Mouse (Mus musculus) layer of hippocampus, postnatal 36 days (tissue): ENCODE results near the gene Slc22a23. TPM values are rescaled to one million over a fixed set of nuclear protein-coding genes. Genes with fewer than 3 reads are reported as not detected.

Experiments
- DNase-seq, 2 experiments: peaks; one replicate each; pipeline ENCODE4 v3.0.0; 2022
- total RNA-seq, 2 experiments: library from RNA; stranded (reverse); gene quantifications; 2 replicates each; pipeline ENCODE4 v1.2.3; 2021

Slc22a23 gene
- total RNA-seq, 2 experiments from 2014 or later, result 36.0 to 36.5 TPM

DNA sequence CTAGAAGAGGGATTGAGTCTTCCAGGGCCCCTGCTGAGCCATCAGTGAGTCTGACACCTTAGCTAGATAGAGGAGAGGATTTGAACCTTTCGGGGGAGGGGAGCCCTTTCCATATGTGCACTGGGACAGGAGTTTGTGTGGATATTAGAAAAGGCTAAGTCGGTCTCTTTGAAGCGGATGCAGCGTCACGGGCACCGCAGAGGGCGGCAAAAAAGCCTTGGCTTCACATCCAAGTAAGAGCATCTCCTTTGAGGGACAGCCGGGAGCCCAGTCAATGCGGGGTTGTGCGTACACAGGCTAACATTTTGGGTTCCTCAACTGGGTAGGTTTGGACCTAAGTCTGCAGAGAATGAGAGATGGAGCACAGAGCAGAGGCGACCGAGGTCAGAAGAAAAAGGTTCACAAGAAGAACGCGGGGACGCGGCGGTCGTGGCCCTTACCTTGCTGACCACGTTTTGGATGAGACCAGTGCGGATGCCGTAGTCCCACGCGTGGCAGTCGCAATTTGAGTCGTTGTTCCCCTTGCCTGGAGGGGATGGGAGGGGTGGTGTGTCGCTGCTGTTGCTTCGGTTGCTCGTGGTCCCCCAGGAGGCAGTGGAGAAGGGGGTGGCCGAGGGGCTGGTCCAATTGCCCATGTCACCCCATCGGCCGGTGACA, 1.1 kb downstream of the Slc22a23 start:
- DNase-seq, result peak; percentile 19 to 48

DNA sequence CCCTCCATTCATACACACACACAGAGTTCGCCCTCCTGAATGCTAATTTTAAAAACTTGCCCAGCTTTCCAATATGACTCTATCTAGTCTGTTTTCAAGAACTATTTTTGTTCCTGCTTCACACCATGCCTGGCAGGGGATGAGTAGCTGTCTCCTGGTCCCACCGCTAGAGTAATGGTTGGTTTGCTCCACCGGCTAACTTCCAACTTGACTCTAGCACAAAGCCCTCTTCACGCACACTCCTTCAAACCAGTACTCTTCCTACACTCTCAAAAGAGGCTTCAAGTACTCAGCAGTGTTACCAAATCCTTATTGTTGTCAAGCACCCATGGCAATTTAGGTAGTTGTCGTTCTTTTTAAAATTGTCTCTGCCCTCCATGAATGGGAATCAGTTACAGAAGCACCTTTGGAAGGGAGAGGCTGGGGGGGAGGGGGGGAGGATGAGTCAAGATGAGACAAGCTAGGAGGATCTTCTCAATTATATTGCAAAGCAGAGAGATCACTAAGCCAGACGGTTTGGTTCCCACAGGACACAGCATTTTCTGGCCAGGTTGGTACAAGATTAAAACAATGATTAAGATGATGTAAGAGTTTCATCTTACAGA, 2.6 kb downstream of the Slc22a23 start:
- DNase-seq, result peak in 1 of 2 experiments; percentile 21

DNA sequence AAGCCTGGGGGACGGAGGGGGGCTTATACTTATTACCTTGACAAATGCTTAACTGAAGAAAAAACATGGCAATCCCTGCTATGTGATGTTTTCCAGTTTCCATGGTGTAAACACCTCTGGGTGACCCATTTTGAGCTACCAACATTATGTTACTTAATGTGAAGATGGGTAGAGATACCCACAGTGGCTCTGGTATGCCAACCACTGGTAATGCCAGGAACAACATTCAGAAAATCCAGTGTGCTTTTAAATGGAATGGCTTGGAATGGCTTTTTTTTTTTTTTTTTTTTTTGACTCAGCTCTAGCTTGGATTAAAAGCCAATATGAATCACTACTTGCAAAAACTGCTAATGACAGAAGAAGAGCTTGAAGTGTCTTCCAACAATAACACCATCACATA, 8.1 kb downstream of the Slc22a23 start:
- no peak for DNase-seq

DNA sequence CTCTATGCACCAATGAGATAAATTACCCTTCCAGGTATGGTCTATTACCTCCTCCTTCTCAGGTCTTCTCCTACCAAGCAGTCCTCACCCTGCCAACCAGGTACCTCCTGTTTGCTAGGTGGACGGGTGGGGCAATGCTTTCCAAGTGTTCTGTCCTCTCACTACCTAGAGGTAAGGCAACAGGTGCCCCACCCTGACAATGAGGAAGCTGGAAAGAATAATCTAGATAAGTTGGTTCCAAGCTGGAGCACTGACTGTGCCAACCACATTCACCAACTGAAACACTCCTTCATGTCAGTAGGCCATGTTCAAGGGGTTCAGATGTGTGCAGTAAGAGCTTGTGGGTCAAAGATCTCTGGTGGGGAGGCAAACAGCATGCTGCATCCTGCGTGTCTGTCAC, 10.1 kb downstream of the Slc22a23 start:
- DNase-seq, result no peak

DNA sequence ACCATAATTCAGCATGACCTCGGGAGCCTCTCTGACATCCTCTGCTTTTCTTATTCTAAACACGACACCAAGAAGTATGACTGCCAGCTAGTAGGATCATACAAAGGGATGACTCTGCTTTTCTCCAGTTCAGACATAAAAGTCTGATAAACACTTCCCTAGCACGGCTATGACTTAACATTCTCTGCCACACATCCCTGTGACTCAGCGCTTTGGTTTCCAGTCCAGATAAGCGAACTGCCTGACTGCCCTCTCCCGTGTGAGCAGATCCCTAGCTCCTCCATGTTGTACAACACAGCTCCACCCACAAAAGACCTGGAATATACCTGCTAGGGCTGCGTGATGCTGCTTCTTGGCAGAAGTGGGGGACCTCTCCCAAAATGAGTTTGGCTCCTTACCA, 12.2 kb downstream of the Slc22a23 start:
- no peak for DNase-seq

DNA sequence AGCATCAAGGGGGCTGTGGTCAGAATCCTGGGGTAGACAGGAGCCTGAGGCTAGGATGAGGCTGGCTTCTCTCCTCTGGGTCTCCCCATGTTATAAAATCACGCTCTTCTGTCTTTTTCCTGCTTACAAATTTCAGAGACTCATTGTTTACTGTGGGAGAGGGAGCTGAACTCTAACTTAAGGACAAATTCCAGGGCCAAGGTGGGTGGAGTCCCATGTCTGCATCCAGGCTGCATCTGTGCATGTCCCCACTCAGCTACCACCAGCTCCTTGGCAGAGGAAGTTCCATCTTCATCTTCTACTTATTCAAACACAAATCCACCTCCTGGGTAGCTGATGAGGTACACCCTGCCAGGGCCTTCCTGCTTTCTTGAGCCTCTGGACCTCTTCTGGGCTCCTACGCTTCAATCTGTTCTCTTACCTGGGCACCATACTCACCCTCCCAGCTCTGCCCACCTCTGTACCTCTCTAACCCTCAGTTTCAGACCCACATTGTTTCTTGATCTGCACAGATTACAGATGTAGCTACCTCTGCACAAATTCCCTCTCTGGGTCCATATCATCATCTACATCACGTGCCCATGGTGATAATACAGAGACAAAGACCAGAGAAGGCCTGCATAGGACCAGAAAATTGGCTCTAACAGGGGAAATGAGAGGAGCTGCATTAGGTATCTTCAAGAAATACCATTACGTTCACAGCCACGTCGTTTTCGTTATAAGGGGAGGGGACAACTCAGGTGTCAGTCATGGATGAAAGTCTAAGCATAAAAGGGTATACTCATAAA, 13.4 kb downstream of the Slc22a23 start:
- DNase-seq, result no peak

DNA sequence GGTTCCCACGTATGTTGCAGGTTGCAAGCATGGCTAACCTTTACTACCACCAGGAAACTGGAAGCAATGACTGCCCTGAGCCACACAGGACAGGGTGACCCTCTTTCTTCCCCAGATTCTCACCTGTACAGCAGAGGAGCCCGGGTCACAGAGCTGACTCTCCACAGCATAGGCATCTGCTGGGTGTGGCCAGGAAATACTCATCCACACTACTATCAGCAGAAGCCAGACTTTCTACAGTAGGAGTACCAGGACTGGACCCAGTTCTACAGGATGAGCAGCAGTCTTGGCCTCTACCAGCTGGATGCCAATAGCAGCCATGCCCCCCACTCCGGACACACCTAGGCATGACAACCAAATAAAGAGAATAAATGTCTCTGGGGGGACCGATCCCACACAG, 15.4 kb downstream of the Slc22a23 start:
- DNase-seq, result no peak

DNA sequence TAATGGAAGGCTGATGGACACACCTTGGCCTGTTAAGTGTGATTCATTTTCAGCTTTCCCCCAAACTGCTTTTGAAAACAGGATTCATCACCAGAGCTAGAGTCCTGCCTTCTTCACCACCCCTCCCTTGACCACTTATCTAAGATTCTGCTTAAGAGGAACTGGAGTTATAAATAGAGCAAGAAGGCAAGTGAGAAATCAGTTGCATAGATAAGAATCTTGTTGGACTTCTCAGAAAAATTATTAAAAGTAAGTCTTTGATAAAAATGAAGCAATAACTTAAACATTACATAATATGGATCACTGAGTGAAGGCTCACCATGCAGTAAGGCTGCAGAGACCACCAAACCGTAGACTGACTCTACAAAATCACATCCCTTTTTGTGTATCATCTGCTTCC, 18.0 kb downstream of the Slc22a23 start:
- no peak for DNase-seq

DNA sequence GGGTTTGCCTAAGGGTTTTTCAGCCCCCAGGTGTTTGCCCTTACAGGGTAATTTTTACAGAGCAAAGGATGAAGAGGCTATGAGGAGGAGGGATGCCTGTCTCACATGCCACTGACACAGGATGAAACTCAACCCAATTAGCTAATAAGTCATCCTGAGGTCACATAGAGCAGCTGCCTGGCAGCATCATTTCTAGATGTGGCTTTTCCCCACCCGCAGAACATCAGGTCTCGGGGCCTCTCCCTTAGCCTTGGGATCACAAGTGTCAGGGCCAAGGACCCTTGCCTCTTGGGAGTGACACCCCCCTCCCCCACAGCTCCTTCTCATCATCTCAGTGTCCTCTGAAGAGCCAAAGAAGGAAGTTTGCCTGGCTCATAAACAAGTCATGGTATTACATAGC, 21.6 kb downstream of the Slc22a23 start:
- no peak for DNase-seq

DNA sequence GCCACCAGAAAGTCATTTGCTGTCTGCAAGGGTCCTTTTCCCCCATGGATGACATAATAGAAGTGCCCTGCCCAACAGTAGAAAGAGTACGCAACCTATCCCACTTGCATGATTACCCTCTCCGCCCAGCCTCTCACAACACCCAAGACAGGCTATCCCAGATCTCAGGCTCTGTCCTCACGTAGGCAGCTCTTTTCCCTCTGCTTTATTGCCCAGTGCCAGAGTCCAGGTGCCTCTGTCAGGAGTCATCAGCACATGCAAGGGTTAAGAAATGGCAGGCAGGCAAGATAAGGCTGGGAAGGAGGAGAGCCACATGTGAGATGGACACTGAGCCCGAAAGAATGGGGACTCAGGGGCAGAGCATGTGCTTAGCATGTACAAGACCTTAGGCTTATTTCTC, 24.5 kb downstream of the Slc22a23 start:
- no peak for DNase-seq

DNA sequence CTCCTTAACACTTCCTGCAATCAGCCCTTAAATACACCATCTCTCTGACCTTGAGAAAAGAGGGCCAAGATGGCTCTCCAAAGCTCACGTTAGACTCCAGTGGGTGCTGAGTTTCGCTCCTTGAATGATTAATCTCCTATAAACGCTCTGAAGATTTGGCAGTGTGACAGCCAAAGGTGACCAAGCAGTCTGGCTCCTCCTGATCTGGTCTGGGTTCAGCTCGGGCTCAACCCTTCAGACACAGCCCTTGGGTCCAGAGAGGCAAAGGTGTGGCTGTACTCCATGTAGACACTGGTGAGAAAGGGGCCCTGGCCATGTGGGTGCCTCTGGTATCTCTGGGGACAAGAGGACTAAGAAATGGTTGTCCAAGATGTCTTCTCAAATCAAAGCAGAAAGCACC, 27.9 kb downstream of the Slc22a23 start:
- no peak for DNase-seq

DNA sequence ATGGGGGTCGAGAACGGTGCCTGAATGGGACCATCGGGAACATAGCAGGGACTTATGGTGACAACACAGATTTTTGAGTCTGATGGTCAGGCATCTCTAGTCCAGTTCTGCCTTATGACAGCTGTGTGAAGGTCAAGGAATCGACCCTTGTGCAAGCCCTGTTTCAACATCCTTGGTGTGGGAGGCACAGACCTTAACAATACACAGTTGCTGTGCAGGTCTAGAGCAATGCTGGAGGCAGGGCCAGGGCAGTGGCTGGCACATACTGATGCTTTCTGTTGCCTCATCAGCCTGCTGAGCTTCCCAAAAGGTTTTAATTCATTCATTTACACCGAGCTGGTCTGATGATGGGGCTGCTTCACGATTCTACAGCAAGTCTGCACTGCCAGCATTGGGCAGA, 28.5 kb downstream of the Slc22a23 start:
- DNase-seq, result no peak

DNA sequence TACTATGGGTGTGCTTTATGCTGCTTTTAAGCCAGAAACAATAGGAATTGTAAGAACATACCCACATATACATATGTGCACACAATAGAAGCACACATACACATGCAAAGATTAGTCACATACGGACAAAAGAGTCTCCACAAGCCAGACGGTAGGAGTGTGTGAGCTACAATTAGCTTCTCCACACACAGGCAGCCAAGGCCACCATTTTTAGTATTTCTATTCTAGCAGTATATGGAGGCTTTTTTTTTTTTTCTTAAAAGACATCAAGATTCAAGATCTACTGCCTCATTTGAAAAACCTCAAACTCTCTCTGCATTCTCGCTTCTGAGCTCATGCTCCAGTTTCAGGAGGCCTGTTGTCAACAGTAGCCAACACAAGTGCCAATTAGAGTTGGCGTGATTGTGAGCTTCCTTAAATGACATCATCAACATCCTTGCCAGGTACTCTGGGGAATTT, 31.9 kb downstream of the Slc22a23 start:
- DNase-seq, result no peak

DNA sequence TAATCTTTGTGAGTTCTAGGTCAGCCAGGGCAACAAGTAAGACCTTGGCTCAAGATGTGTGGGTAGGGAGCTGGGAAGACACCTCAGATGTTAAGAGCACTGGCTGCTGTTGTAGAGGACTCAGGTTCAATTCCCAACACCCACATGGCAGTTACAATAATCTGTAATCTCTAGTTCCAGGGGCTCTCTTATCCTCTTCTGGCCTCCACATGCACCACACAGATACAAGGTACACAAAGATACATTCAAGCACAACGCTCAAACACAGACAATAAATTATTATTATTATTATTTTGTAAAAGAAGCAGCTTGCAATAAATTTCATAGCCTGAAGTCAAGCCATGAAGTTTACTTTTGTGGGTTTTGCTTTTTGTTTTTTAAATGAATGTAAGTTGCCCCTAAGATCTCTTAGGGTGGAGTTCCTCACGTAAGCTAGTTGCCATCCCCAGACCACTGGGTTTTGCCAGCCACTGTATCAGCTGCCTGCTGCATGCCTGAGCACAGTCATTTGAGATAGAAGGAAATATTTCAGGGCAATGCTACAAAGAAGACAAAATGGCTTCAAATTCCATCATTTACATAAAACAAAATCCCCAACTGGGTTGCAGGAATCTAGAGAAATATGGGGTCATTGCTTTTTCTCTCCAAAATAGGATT, 32.5 kb downstream of the Slc22a23 start:
- DNase-seq, result no peak

DNA sequence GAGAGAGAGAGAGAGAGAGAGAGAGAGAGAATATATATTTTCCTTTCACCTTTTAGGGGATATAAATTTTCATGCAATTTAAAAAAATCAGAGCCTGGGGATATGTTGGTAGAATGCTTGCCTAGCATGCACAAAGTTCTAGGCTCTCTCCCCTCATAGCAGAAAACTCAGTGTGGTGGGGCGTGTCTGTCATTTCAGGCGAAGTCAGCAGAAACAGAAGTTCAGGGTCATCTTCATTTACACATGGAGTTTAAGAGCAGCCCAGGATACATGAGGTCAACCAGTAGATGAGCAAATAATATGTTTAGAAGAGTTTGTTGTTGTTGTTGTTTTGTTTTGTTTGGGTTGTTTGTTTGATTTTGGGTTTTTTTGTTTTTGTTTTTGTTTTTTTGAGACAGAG, 33.4 kb downstream of the Slc22a23 start:
- no peak for DNase-seq

DNA sequence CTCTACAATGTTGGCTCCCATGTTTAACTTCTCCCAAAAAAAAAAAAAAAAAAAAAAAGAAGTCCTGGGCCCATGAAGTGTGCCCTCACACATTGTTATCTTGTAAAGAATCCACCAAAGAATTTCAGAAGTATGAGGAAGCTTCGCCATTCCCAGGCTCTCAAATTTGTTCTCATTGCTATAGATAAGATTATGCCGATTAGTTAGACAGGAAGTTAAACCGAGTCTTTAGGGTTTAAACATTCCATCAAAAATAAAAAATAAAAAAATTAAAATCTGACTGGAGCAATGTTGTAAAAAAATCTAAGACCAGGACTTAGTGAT, 36.4 kb downstream of the Slc22a23 start:
- no peak for DNase-seq

DNA sequence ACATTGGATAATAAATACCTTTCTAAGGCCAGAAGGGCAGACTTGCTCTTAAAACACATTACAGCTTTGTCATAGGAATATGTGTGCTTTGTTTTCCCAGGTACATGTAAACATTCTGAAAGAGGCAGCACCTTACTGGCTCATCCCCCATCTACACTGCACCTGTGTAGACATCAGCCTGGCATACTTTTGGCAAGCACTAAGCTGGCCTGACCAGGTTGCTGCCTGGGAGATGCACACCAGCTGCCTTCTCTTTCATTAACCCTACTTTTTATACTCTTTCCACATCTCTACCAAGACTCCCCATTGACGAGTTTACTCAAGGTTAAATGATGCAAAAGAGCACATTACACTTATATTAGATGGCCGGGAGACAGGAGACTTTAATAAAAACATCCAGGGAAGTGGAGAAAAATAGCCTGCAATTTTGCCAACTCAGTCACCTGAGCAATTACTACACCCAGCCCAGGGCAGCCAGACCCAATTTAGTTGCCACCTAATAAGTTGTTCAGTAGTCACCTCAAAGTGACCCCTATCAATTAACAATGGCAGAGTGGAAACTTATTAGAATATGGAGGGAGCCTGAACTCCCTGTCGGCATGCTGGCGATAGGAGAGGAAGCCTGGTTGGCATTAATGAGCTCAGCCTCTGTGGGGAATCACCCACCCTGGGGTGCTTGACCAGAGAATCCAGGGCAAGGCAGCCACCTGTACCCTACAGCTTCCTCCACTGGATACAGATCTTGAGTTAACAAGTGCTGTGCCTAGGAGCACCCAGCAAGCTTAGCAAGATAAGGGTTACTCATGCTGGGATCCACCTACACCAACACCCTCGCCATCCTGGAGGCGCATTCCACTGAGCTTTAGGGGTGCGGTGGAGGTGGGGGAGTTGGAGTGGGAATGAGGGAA, 37.0 kb downstream of the Slc22a23 start:
- DNase-seq, result no peak

DNA sequence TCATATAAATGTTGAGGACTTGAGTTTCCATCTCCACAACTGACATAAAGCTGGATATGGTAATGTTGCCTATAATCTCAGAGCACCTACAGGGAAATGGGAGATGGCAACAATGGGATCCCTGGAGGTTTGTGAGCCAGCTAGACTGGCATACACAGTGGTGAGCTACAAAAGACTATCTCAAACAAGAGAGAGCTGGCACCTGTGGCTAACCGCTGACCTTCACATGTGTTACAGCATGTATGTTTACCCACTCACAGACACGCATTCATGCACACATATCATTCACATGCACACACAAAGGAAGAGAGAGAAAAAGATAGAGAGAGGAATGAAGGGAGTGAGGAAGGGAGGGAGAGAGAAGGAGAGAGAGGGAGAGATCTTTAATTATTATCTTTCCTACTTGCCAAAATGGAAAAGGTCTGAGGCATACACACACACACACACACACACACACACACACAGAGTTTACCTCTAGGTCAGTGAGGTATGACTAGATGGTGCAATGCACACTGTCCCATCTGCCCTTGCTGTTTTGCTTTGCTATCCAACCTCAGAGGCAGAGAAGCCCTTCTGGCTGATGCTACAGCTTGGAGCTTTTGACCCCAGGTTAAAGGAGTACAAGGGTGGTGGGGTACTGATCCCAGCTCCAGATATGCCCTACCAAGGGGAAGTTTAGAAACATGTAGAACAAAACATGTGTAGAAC, 38.9 kb downstream of the Slc22a23 start:
- DNase-seq, result no peak

DNA sequence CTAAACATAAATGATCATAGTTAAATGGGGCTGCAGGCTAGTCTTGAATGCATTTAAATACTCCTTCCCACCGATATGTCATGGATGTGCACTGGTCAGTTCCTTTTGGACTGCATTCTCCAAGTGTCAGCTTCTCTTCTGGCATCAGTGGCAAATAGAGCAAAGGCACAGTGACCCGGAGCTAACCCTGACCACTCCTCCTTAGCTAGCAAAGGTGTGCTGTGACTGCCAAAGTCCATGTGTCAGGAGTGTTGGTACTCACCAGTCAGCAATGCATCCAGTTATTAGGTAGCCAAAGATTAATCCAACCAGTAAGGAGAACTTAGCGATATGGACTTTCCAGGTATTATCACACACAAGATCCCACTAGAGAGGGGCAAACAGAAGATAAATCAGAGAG, 40.1 kb downstream of the Slc22a23 start:
- no peak for DNase-seq

DNA sequence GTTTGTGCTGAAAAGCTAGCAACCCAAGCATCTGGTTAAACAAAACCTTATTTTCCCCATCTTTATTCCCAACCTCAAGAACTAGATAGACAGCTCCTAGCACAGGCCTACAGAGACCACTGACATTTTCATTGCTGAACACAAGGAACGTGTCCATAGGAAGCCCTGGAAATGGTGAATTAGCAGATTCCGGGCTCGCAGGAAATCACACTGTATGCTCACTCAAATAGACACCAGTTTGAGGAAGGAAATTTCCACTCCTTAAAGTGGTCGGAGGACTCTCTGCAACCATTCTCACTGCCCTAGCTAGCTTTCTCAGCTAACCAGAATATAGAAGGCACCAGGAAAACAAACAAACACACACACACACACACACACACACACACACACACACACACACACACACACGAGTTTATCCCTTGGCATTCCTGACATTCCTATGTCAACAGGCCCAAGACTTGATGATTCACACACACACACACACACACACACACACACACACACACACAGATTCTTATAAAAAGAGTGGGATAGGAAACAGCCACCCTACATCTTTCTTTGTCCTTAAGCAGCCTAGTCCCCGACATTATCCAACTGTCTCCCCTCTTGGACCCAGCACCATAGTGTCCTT, 41.5 kb downstream of the Slc22a23 start:
- DNase-seq, result no peak

DNA sequence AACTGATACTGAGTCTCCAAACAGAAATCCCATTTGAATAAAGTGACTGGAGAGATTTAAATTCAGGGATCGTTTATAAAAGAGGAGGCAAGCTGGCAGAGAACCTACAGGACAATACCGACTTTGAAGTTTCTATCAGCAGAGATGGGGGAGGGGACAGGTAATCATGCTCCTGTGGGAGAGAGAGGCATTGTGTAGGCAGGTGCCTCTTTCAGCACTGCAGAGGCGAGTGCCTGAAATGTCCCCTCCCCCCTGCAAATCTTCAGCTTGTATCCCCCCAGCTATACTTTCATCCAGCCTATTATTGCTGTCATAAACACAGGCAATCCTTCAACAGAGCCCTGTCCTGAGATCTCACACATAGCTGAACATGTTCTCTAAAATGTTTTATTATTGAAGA, 43.4 kb downstream of the Slc22a23 start:
- DNase-seq, result no peak
